Mouse (Mus musculus) cortical plate, adult 2 months (tissue): ENCODE results near the gene Zfand3. TPM values are rescaled to one million over a fixed set of nuclear protein-coding genes. Genes with fewer than 3 reads are reported as not detected.

Experiments used
- H3K27ac ChIP-seq: fragments of 200-500 bp; 2 replicates; pipeline ENCODE4 v1.5.1; 2012; ENCODE audit warnings: low read length, control low read depth, inconsistent platforms; ENCODE audit not compliant: insufficient read depth
- H3K4me1 ChIP-seq: fragments of 200-500 bp; 2 replicates; pipeline ENCODE4 v1.6.1; 2011; ENCODE audit warnings: low read length; ENCODE audit not compliant: control insufficient read depth, insufficient read depth
- H3K4me3 ChIP-seq: fragments of 200-500 bp; 2 replicates; pipeline ENCODE4 v1.5.1; 2011; ENCODE audit warnings: mild to moderate bottlenecking, low read length, control low read depth; ENCODE audit not compliant: insufficient read depth
- CTCF ChIP-seq: fragments of 200-500 bp; IDR thresholded peaks from 2 replicates; pipeline ENCODE4 v1.5.1; 2011; ENCODE audit warnings: mild to moderate bottlenecking, control low read depth, low read length; ENCODE audit not compliant: insufficient read depth; ENCODE audit errors: extremely low read depth
- POLR2A ChIP-seq: fragments of 200-500 bp; IDR thresholded peaks from 2 replicates; pipeline ENCODE4 v1.6.1; 2011; ENCODE audit warnings: mild to moderate bottlenecking, low read length, control low read depth; ENCODE audit not compliant: insufficient read depth; ENCODE audit errors: extremely low read depth
- polyA plus RNA-seq: library from polyadenylated mRNA; depleted of rRNA; stranded (reverse); fragments of >200 nt; gene quantifications from 2 replicates; pipeline ENCODE4 v1.2.3, GENCODE M21; 2012

The Zfand3 gene
- polyA plus RNA-seq, 1 experiment = 102 TPM

DNA sequence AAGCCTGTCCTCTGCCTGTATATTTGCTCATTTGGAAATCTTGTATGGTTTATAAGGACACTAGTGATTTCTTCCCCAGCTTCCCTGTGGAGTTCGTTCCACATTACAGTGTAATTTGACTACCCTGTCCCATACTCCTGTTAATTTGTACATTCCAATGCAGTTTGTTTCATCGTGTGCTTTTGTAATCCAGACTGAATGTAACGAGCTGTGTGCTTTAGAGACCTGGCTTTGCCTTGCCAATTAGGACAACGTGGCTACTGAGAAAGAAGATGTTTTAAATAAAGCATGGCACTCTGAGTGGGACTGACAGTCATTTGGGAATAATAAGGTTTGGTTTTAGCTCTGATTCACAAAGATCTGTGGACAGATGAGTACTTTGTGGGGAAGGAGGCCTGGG lies 60.2 kb downstream of the Zfand3 start:
- Histone ChIP-seq H3K4me1 (peaks cover 4% of the 10 kb centered on the region; the same call in 1 of the 2 replicates), H3K27ac (no peak overlapping the region), H3K4me3 (no peak overlapping the region)
- TF ChIP-seq CTCF (no peak), POLR2A (no peak)

DNA sequence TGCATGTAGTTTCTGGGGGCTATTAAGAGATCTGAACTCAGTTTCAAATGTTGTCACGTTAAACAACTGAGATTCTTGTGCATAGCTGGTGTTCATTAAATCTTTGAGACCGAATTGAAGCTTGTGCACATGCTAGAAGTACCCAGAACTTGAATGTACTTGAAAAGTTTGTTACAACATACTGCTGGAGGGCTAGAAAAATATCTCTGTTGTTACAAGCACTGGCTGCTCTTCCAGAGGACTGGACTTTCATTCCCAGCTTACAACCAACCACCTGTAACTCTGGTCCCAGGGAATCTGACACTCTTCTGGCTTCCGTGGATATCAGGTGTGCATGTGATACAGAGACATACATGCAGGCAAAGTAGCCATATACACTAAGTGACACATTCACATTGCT lies 65.2 kb downstream of the Zfand3 start:
- TF ChIP-seq CTCF = no peak
- no peak for TF ChIP-seq POLR2A
- Histone ChIP-seq H3K4me3 (no peak overlapping the region), H3K27ac (no peak overlapping the region), H3K4me1 (peaks cover 13% of the 10 kb centered on the region)

DNA sequence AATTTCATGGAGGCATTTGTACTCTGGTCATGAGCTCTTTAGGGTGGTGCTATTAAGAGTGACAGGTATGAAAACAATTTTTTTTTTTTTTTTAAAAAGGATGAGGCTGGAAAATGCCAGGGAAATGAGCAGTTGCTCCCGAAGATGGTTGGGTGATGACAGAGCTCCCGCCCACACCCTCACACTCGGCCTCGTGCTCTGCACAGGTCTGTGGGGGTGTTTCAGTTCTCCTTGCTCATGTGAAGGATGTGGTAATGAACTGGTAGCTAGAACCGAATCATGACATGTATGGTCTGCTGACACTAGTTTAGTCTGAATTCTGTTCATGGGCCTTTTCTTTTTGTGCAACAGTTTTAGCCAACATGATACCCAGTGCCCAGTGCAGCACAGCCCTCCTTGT lies 66.1 kb downstream of the Zfand3 start:
- no peak overlapping the region for H3K27ac ChIP-seq
- peaks cover 12% of the 10 kb centered on the region for H3K4me1 ChIP-seq
- H3K4me3 ChIP-seq = no peak overlapping the region
- no peak for TF ChIP-seq POLR2A
- TF ChIP-seq CTCF = no peak

- TF ChIP-seq CTCF (no peak), POLR2A (no peak)
- Histone ChIP-seq H3K4me1 (peaks cover 14% of the 10 kb centered on the region), H3K27ac (no peak overlapping the region), H3K4me3 (no peak overlapping the region)
Observed at GRCm38 (mm10) chr17:30072613-30073012, 68.1 kb downstream of the Zfand3 start.

DNA sequence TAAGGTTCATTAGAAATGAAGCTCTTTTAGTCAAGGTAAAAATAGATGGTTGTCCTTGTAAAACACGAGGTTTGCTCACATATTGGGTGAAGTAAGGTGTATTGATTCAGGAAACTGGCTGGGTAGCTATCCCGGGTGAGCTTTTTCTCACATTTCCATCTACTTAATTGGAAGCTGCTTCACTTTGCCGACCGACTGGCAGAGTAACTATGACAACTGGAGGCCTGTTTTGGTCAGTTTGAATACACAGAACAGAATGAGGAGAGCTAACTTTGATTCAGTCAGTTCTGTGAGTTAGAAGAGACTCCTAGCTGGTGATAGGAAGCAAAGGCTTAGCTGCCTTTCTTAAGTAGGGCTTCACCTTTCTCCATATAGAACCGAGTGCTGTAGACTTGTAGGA lies 71.4 kb downstream of the Zfand3 start:
- no peak for TF ChIP-seq POLR2A
- TF ChIP-seq CTCF = no peak
- no peak overlapping the region for H3K4me3 ChIP-seq
- H3K27ac ChIP-seq = no peak overlapping the region
- H3K4me1 ChIP-seq = peaks cover 11% of the 10 kb centered on the region

DNA sequence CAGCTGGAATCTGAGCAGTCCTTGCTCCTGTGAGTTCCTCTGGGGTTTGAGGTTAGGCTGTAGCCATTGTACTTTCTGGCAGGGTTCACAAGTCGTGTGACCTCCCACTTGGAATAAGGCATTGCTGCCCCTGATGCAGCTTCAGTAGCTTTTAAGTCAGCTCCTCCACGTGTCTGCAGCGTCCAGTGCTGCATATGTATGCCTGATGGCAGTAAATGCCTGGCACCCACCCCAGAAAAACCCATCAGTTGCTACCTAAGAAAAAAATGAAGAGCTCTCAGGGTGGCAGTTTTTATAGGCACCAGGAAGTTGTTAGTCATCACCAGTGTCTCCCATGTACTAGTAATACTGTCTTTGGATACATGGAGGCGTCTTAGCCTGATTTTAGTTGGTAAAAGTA lies 79.5 kb downstream of the Zfand3 start:
- TF ChIP-seq CTCF = no peak
- no peak for TF ChIP-seq POLR2A

DNA sequence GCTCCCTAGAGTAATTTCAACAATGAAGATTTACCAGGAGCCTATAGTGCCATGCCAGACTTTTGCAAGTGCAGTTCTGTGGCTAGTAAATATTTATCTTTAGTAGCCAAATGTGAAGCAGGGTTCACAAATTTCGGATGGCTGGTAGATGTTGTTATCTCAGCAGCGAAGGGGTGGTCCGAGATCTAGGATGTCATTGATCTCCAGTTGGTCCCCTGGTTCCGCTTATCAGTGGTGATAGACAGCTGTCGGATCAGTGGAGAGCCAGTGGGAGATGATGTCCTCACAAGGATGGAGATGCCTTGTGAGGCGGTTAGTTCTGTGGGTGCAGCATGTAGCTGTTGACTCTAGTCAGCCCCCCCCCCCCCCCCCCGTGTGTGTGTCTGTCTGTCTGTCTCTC lies 82.2 kb downstream of the Zfand3 start:
- no peak for TF ChIP-seq POLR2A
- no peak for TF ChIP-seq CTCF
- no peak overlapping the region for H3K27ac ChIP-seq
- peaks cover 7% of the 10 kb centered on the region; the same call in 1 of the 2 replicates for H3K4me1 ChIP-seq
- H3K4me3 ChIP-seq = no peak overlapping the region

More for the DNA sequence above, 79.5 kb downstream of the Zfand3 start:
- H3K4me3 ChIP-seq = no peak overlapping the region
- peaks cover 7% of the 10 kb centered on the region; the same call in 1 of the 2 replicates for H3K4me1 ChIP-seq
- no peak overlapping the region for H3K27ac ChIP-seq

- TF ChIP-seq CTCF (no peak), POLR2A (no peak)
- H3K27ac ChIP-seq = no peak overlapping the region
- H3K4me1 ChIP-seq = peaks cover 7% of the 10 kb centered on the region; the same call in 1 of the 2 replicates
- no peak overlapping the region for H3K4me3 ChIP-seq
Observed at GRCm38 (mm10) chr17:30088431-30088830, 83.9 kb downstream of the Zfand3 start.

GRCm38 (mm10) chr17:30090416-30090815 lies 85.9 kb downstream of the Zfand3 start:
- Histone ChIP-seq H3K4me3 (no peak overlapping the region), H3K27ac (no peak overlapping the region), H3K4me1 (peaks cover 2% of the 10 kb centered on the region; the same call in 1 of the 2 replicates)
- TF ChIP-seq POLR2A = no peak
- no peak for TF ChIP-seq CTCF

- H3K27ac ChIP-seq = no peak overlapping the region
- no peak overlapping the region for H3K4me3 ChIP-seq
- H3K4me1 ChIP-seq = peaks cover 1% of the 10 kb centered on the region; the same call in 1 of the 2 replicates
- TF ChIP-seq CTCF (no peak), POLR2A (no peak)
Observed at GRCm38 (mm10) chr17:30093148-30093749, 88.7 kb downstream of the Zfand3 start.

DNA sequence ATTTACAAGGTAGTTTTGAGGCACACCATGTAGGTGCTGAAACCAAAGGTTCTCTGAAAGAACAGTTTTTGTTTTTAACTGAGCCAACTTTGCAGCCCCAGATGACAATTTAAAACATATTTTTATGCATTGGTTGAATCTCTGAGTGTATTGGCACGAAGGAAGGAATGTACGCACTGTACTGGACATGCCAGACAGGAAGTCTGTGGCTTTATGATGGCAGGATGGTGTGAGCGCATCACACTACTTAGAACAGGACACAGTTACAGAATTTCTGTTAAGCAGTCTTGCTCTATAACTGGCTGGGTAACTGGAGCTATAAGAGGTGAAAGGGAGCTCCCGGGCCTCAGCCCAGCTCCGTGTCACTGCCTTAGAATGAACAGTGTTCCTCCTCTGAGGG lies 92.6 kb downstream of the Zfand3 start:
- TF ChIP-seq CTCF (no peak), POLR2A (no peak)
- Histone ChIP-seq H3K4me3 (no peak overlapping the region), H3K4me1 (peaks cover 5% of the 10 kb centered on the region), H3K27ac (no peak overlapping the region)

DNA sequence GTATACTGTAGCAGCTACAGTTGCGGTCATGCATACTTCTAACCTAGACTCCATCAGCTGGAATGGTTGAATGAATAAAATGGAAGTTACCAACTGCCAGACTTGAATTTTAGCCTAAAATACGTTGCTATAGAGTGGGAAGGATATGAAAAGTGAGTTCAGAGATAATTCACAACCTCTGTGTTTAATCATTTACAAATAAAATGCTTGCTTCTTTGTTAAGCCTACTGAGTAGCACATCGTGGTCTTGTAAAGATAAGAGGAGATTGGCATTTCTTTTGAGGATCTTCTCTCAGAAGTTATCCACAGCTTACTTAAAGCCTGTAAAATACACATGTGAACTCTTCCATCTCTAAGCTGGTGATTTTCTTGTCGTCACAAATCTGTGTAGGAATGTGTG lies 93.1 kb downstream of the Zfand3 start:
- peaks cover 6% of the 10 kb centered on the region for H3K4me1 ChIP-seq
- no peak overlapping the region for H3K27ac ChIP-seq
- H3K4me3 ChIP-seq = no peak overlapping the region
- TF ChIP-seq POLR2A (no peak), CTCF (no peak)
